ENCODE assay signal across 9 mouse cellular contexts in genomic region chr7:101835457-101836109, GRCm38 (mm10). TPM values are rescaled to one million over a fixed set of nuclear protein-coding genes. Genes with fewer than 3 reads are reported as not detected.
DNase-seq lines count a peak whose midpoint lies in the region; ATAC-seq and TF ChIP-seq lines count a peak whose summit lies in the region.
"Had no signal": no experiment of that assay in that cellular context is flagged by ENCODE, and none has a peak within 500 bp of the region (broad histone marks: within the 10 kb centered on the region; RNA-seq: fewer than 3 reads in every experiment).

No protein-coding gene starts in this region.

- H3K4me3 ChIP-seq in kidney, postnatal 0 days (replicated peaks; ENCODE audit: low read depth, low read length): peak overlapping the region; percentile 84
- H3K4me3 ChIP-seq in cortical plate, adult 2 months (ENCODE audit: insufficient read depth, low read length): peak overlapping the region; percentile 63; the same call in 1 of the 2 replicates
- H3K4me3 ChIP-seq in hindbrain, postnatal 0 days (ENCODE audit: low read length): peak overlapping the region; percentile 67
- H3K4me3 ChIP-seq in midbrain, postnatal 0 days (ENCODE audit: low read depth, low read length): peak overlapping the region; percentile 63; the same call in 1 of the 2 replicates

- TF ChIP-seq POLR2A in cortical plate, adult 2 months (IDR thresholded peaks at IDR 0.05; ENCODE audit: extremely low read depth, insufficient read depth, low read length): no peak

- H3K27me3 ChIP-seq in kidney, postnatal 0 days (ENCODE audit: insufficient read depth, low read length): no peaks in the 10 kb centered on the region
- no peaks in the 10 kb centered on the region; the same call in 1 of the 2 replicates for H3K27me3 ChIP-seq in hindbrain, postnatal 0 days (ENCODE audit: insufficient read depth, low read length)
- H3K27me3 ChIP-seq in midbrain, postnatal 0 days (ENCODE audit: insufficient read depth, low read length): peaks cover 11% of the 10 kb centered on the region; the same call in 1 of the 2 replicates

- H3K4me1 ChIP-seq in kidney, postnatal 0 days (replicated peaks; ENCODE audit: insufficient read depth, low read length): peaks cover 15% of the 10 kb centered on the region; the same call in 1 of the 2 replicates
- H3K4me1 ChIP-seq in cortical plate, adult 2 months (ENCODE audit: control insufficient read depth, insufficient read depth, low read length): no peaks in the 10 kb centered on the region
- H3K4me1 ChIP-seq in hindbrain, postnatal 0 days (ENCODE audit: insufficient read depth, low read length): no peaks in the 10 kb centered on the region
- peaks cover 7% of the 10 kb centered on the region; the same call in 1 of the 2 replicates for H3K4me1 ChIP-seq in midbrain, postnatal 0 days (ENCODE audit: insufficient read depth, low read length)

- H3K36me3 ChIP-seq in kidney, postnatal 0 days (ENCODE audit: insufficient read depth, low read length): peaks cover 32% of the 10 kb centered on the region
- H3K36me3 ChIP-seq in hindbrain, postnatal 0 days (ENCODE audit: insufficient read depth, low read length): peaks cover 4% of the 10 kb centered on the region
- peaks cover 5% of the 10 kb centered on the region; the same call in 1 of the 2 replicates for H3K36me3 ChIP-seq in midbrain, postnatal 0 days (ENCODE audit: insufficient read depth, low read length)

- peak overlapping the region; percentile 98 for H3K9ac ChIP-seq in kidney, postnatal 0 days (ENCODE audit: low read depth, low read length)
- H3K9ac ChIP-seq in hindbrain, postnatal 0 days (replicated peaks; ENCODE audit: low read length): peak overlapping the region; percentile 70; the same call in 1 of the 2 replicates
- H3K9ac ChIP-seq in midbrain, postnatal 0 days (replicated peaks; ENCODE audit: low read length, poor library complexity, severe bottlenecking): no peak overlapping the region

- 29% methylated on average over 5 of the region's 5 CpGs for WGBS in kidney, postnatal 0 days
- WGBS in hindbrain, postnatal 0 days: 51% methylated on average over 5 of the region's 5 CpGs
- 47% methylated on average over 5 of the region's 5 CpGs for WGBS in midbrain, postnatal 0 days

- peak; percentile 48 for TF ChIP-seq CTCF in kidney, postnatal 0 days (IDR thresholded peaks at IDR 0.05; ENCODE audit: low read depth)
- TF ChIP-seq CTCF in cortical plate, adult 2 months (IDR thresholded peaks at IDR 0.05; ENCODE audit: extremely low read depth, insufficient read depth, low read length): 0 out of 2 replicates have a peak, but pooled peaks have one; percentile 11
- TF ChIP-seq CTCF in hindbrain, postnatal 0 days (IDR thresholded peaks at IDR 0.05; ENCODE audit: low read depth): peak; percentile 35; the same call in 1 of the 2 replicates
- TF ChIP-seq CTCF in midbrain, postnatal 0 days (IDR thresholded peaks at IDR 0.05): peak; percentile 20; the same call in 1 of the 2 replicates

- peak; percentile 40 for DNase-seq in kidney, postnatal 0 days (ENCODE audit: low spot score)
- DNase-seq in kidney, adult 11 months: no peak
- DNase-seq in hindbrain, postnatal 0 days (ENCODE audit: low spot score): no peak
- no peak for DNase-seq in midbrain, postnatal 0 days (ENCODE audit: low spot score)
- no peak for DNase-seq in frontal cortex, postnatal 14 days (ENCODE audit: low spot score in 2 of 2)
- DNase-seq in adrenal gland, adult 8-10 months: no peak
- no peak for DNase-seq in cerebellum, adult 9-10 months

- peak overlapping the region; percentile 90 for H3K4me2 ChIP-seq in kidney, postnatal 0 days (ENCODE audit: low read length)
- peak overlapping the region; percentile 99 for H3K4me2 ChIP-seq in hindbrain, postnatal 0 days (ENCODE audit: low read depth, low read length)
- peak overlapping the region; percentile 100 for H3K4me2 ChIP-seq in midbrain, postnatal 0 days (ENCODE audit: low read depth, low read length, poor library complexity, severe bottlenecking)

- peak overlapping the region; percentile 97 for H3K27ac ChIP-seq in kidney, postnatal 0 days
- no peak overlapping the region for H3K27ac ChIP-seq in cortical plate, adult 2 months (ENCODE audit: insufficient read depth, low read length)
- H3K27ac ChIP-seq in hindbrain, postnatal 0 days: peak overlapping the region; percentile 89; the same call in 1 of the 2 replicates
- no peak overlapping the region for H3K27ac ChIP-seq in midbrain, postnatal 0 days (ENCODE audit: low read depth, low read length)

- no peaks in the 10 kb centered on the region for H3K9me3 ChIP-seq in kidney, postnatal 0 days (replicated peaks; ENCODE audit: low read length)
- H3K9me3 ChIP-seq in hindbrain, postnatal 0 days (ENCODE audit: low read length): no peaks in the 10 kb centered on the region
- H3K9me3 ChIP-seq in midbrain, postnatal 0 days (ENCODE audit: low read length): no peaks in the 10 kb centered on the region

- no peak for ATAC-seq in kidney, postnatal 0 days (replicated peaks; ENCODE audit: low FRiP score, low read depth)
- ATAC-seq in hindbrain, postnatal 0 days: no peak
- ATAC-seq in midbrain, postnatal 0 days (ENCODE audit: low FRiP score): no peak

RNA-seq across cellular contexts. Expression of gene Inppl1, which starts 2.4 kb away (rescaled TPM):
- 34.5 and 35.6 TPM in 2 replicates for polyA plus RNA-seq in kidney, postnatal 0 days (2015; fragmentation: Nextera tagmentation; extraction: Ambion mirVana)
- polyA plus RNA-seq in cortical plate, adult 2 months (2012; rRNA removed): 36.5 and 40.7 TPM in 2 replicates
- 28.2 and 30.0 TPM in 2 replicates for total RNA-seq in hindbrain, postnatal 0 days (2014; rRNA removed)
- polyA plus RNA-seq in hindbrain, postnatal 0 days (2015; fragmentation: Nextera tagmentation; extraction: Ambion mirVana): 10.3 and 14.3 TPM in 2 replicates
- total RNA-seq in midbrain, postnatal 0 days (2014; rRNA removed): 16.8 and 21.2 TPM in 2 replicates
- polyA plus RNA-seq in midbrain, postnatal 0 days (2015; fragmentation: Nextera tagmentation; extraction: Ambion mirVana): 5.7 and 8.0 TPM in 2 replicates
- total RNA-seq in adrenal gland, adult 8-10 months (2022): 100 to 1,000 TPM in 2 of 4 experiments, 10 to 100 TPM in 2; 76.9 to 104 (median 101) TPM

RNA-seq across cellular contexts. Expression of gene Phox2a, which starts 17.5 kb away (rescaled TPM):
- polyA plus RNA-seq in kidney, postnatal 0 days (2015; fragmentation: Nextera tagmentation; extraction: Ambion mirVana): 0.13 and 0.19 TPM in 2 replicates
- not detected in 2 replicates for polyA plus RNA-seq in cortical plate, adult 2 months (2012; rRNA removed)
- 3.7 and 4.5 TPM in 2 replicates for total RNA-seq in hindbrain, postnatal 0 days (2014; rRNA removed)
- 2.0 and 2.1 TPM in 2 replicates for polyA plus RNA-seq in hindbrain, postnatal 0 days (2015; fragmentation: Nextera tagmentation; extraction: Ambion mirVana)
- 0.82 TPM in 1 of 2 replicates, not detected in the other for total RNA-seq in midbrain, postnatal 0 days (2014; rRNA removed)
- 0.12 TPM in 1 of 2 replicates, not detected in the other for polyA plus RNA-seq in midbrain, postnatal 0 days (2015; fragmentation: Nextera tagmentation; extraction: Ambion mirVana)
- 10 to 100 TPM; 26.7 to 57.2 (median 44.6) TPM for total RNA-seq in adrenal gland, adult 8-10 months (2022)
- total RNA-seq: layer of hippocampus, postnatal 25 days had no signal

RNA-seq across cellular contexts. Expression of gene Folr2, which starts 21.4 kb away (rescaled TPM):
- polyA plus RNA-seq in kidney, postnatal 0 days (2015; fragmentation: Nextera tagmentation; extraction: Ambion mirVana): 1.1 and 1.4 TPM in 2 replicates
- 1.1 and 2.1 TPM in 2 replicates for polyA plus RNA-seq in cortical plate, adult 2 months (2012; rRNA removed)
- 1.8 and 7.1 TPM in 2 replicates for total RNA-seq in hindbrain, postnatal 0 days (2014; rRNA removed)
- polyA plus RNA-seq in hindbrain, postnatal 0 days (2015; fragmentation: Nextera tagmentation; extraction: Ambion mirVana): 2.2 and 2.3 TPM in 2 replicates
- total RNA-seq in midbrain, postnatal 0 days (2014; rRNA removed): 2.6 and 3.4 TPM in 2 replicates
- polyA plus RNA-seq in midbrain, postnatal 0 days (2015; fragmentation: Nextera tagmentation; extraction: Ambion mirVana): 2.3 and 3.5 TPM in 2 replicates
- total RNA-seq in adrenal gland, adult 8-10 months (2022): 1 to 10 TPM; 1.2 to 4.7 (median 2.8) TPM

RNA-seq across cellular contexts. Expression of gene Anapc15, which starts 27.9 kb away (rescaled TPM):
- polyA plus RNA-seq in kidney, postnatal 0 days (2015; fragmentation: Nextera tagmentation; extraction: Ambion mirVana): 47.2 and 50.2 TPM in 2 replicates
- polyA plus RNA-seq in cortical plate, adult 2 months (2012; rRNA removed): 60.3 and 63.5 TPM in 2 replicates
- total RNA-seq in hindbrain, postnatal 0 days (2014; rRNA removed): 49.3 and 59.8 TPM in 2 replicates
- 65.1 and 67.3 TPM in 2 replicates for polyA plus RNA-seq in hindbrain, postnatal 0 days (2015; fragmentation: Nextera tagmentation; extraction: Ambion mirVana)
- total RNA-seq in midbrain, postnatal 0 days (2014; rRNA removed): 49.9 and 56.9 TPM in 2 replicates
- polyA plus RNA-seq in midbrain, postnatal 0 days (2015; fragmentation: Nextera tagmentation; extraction: Ambion mirVana): 62.7 and 68.3 TPM in 2 replicates
- 10 to 100 TPM; 29.6 to 34.8 (median 30.7) TPM for total RNA-seq in adrenal gland, adult 8-10 months (2022)

RNA-seq across cellular contexts. Expression of gene Folr1, which starts 35.0 kb away (rescaled TPM):
- polyA plus RNA-seq in kidney, postnatal 0 days (2015; fragmentation: Nextera tagmentation; extraction: Ambion mirVana): 164 and 166 TPM in 2 replicates
- polyA plus RNA-seq in cortical plate, adult 2 months (2012; rRNA removed): 0.81 and 1.5 TPM in 2 replicates
- 19.3 and 28.8 TPM in 2 replicates for total RNA-seq in hindbrain, postnatal 0 days (2014; rRNA removed)
- 78.5 and 93.8 TPM in 2 replicates for polyA plus RNA-seq in hindbrain, postnatal 0 days (2015; fragmentation: Nextera tagmentation; extraction: Ambion mirVana)
- total RNA-seq in midbrain, postnatal 0 days (2014; rRNA removed): 4.9 and 11.5 TPM in 2 replicates
- polyA plus RNA-seq in midbrain, postnatal 0 days (2015; fragmentation: Nextera tagmentation; extraction: Ambion mirVana): 3.9 and 4.3 TPM in 2 replicates
- 1 to 10 TPM in 2 of 4 experiments, not detected in 2; 4.0 to 5.9 TPM for total RNA-seq in adrenal gland, adult 8-10 months (2022)

Comparison
In these comparisons a context has a peak if more than half of its experiments do, and no peak if none do; other contexts are left out.
1. H3K27ac ChIP-seq: peak in kidney, postnatal 0 days (single experiment) and hindbrain, postnatal 0 days (single experiment); none in cortical plate, adult 2 months (single experiment) and midbrain, postnatal 0 days (single experiment).
2. Peak in every context shown above with its lines, with median percentiles within 50 percentile points of each other: H3K4me2 ChIP-seq, H3K4me3 ChIP-seq and CTCF ChIP-seq.